Mouse (Mus musculus): ENCODE measurements at regions not wholly inside any gene's neighbourhood (a gene's known extent, or its start where the extent isn't known, plus 50 kb on each side); places are given as distances from the start of the nearest gene placed in this dataset.

DNA sequence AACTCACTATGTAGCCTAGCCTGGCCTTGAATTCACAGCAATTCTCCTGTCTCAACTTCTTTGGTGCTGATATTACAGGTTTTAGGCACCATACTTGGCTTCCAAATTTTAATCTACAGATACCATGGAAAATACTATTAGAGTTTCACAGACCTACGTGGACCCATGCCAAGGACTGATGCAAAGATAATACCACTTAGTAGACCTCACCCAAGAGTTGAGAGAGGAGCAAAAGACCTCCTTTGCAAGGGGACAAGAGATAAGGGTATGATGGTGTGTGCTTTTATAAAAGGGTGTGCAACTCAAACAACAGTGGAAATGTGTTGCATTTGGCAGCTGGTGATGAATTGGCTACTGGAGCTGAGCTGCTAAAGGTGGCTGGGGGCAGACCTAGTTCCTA is 358.6 kb upstream of the Diaph2 start:
- ATAC-seq (ENCODE audit: insufficient number of reproducible peaks, low FRiP score, low TSS enrichment), result no peak

DNA sequence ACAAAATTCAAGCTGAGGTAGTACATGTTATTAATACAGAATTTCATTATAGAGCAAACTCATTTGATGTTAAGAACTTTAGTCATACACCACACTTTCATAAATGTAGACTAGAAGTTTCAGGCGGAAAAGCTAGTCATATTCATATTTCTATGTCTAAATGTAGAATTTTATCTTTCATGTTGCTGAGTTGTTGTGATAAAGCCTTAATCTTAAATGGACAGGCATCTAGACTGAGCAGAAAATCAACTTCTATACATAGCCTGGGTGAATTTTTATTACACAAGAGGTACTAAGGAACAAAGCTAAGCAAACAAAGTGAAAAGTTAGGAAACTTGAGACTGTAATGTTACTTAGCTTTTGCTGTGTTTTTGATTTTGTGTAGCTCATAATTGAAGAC is 341.8 kb upstream of the Diaph2 start:
- ATAC-seq (ENCODE audit: insufficient number of reproducible peaks, low FRiP score, low TSS enrichment), result no peak

DNA sequence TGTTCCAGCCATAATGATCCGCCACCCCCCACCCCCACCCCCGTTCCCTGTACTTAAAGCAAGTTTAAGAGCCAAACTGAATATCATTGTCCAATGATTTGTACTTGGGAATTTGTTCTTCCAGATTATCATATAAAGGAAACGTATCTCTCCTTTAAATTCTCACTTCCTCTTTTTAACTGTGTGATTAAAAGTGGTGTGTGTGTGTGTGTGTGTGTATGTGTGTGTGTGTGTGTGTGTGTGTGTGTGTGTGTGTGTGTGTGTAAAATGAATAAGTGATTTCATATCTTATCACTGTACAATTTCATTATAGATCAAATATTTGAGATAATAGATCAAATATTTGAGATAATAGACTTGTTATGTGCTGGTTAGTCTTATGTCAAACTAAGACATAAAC is 339.5 kb upstream of the Diaph2 start:
- ATAC-seq (ENCODE audit: insufficient number of reproducible peaks, low FRiP score, low TSS enrichment), result no peak

DNA sequence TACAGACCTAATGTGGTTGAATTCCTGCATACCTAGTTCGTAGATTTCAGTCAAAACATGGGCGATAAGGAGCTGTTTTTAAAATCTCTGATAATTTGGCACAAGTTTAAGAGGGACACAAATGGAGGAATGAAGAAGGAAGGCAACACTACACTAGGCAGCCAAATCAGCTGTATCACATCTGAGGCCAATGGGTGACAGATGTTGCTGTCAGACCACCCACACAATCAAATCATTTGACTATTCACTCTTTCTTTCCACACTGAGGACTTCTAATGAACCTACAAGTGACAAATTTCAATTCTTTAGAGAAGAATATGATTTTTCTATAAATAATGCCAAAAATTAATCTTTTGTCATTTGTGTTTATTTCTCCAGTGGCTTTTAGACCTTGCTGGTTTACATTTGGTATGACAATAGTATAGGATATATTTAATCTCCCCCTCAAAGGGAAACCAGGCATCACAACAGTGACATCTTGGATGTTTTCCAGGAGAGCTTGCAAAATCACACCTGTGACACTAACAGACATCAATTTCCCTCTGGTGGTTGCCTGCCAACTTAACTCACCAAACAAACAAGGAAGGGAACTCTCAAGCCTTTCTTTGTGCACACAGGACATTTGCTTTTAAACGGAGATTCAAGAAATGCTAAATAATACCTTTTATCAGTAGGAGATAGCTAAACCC is 336.5 kb upstream of the Diaph2 start:
- ATAC-seq (ENCODE audit: insufficient number of reproducible peaks, low FRiP score, low TSS enrichment), result peak; percentile 27; the same call in 1 of the 2 replicates

DNA sequence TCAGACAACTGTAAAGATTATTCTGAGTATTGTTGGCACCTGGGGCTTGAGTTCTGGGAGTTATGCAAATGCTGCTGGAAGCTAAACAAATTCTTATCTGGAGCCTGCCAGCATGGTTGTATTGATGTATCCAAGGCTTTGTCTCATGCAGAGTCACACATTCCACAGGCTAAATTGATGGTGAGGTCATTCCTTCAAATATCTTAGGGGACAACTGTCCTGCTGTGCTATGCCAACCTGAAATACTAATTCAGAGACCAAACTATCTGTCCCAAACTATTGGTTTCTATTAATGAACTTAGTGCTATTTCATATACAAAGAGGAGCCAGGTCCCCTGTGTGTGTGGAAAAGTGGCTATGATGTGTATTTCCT is 335.9 kb upstream of the Diaph2 start:
- ATAC-seq (ENCODE audit: insufficient number of reproducible peaks, low FRiP score, low TSS enrichment), result peak; percentile 47

DNA sequence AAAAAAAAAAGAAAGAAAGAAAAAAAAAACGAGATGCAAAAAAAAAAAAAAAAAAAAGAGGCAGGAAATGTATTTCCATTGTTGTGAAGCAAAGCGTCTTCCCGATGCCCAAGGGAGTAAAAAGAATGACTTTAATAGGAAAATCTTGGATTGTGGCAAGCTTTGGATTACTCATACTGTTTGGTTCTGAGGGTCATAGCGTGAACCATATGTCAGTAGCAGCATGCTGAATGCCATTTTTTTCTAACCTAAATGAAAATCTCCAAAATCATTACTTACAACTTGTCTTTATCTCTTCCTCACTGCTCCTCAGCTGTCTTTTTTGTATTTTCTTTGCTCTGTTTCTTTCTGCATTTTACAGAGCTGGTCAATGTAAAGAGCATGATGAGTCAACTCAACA is 334.2 kb upstream of the Diaph2 start:
- peak; percentile 73 for ATAC-seq (ENCODE audit: insufficient number of reproducible peaks, low FRiP score, low TSS enrichment)

DNA sequence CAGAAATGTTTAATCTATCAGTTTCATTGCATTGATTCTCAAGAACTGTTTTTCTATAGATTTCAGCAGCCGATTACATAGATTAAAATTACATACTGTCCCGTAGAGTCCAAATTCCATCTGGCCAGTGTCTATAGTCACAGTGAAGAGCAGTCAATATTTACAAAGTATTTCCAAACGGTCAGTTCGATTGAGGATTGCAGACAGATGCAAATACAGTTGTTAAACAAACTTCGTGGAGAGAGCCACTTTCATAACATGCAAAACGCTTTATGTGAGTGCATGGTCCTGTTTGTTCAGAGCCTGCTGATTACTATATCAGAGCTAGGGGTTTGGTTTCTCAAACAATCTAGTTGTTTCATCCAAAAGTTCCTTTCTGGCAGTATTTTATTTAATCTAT is 301.0 kb upstream of the Diaph2 start:
- ATAC-seq (ENCODE audit: insufficient number of reproducible peaks, low FRiP score, low TSS enrichment), result no peak

DNA sequence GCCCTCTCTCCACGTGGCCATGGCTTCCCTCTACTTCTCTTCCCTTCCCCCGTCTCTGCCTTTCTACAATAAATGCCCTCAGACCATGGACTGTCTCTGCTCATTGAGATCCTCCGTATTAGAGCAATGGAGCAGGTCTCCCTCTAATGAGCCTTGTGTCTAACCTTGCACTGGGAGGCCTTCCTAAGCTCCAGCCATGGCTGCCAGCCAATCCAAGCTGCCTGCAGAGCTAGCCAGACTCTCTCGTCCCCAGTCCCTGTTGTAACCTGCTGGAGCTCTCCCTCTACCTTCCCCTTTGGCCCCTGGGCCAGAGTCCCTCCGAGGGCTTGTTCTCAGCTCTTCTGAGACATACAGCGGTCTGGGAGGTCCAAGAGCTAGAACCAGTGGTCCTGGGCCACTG is 273.3 kb upstream of the Diaph2 start:
- 0 out of 2 replicates have a peak, but pooled peaks have one; percentile 58 for ATAC-seq (ENCODE audit: insufficient number of reproducible peaks, low FRiP score, low TSS enrichment)

DNA sequence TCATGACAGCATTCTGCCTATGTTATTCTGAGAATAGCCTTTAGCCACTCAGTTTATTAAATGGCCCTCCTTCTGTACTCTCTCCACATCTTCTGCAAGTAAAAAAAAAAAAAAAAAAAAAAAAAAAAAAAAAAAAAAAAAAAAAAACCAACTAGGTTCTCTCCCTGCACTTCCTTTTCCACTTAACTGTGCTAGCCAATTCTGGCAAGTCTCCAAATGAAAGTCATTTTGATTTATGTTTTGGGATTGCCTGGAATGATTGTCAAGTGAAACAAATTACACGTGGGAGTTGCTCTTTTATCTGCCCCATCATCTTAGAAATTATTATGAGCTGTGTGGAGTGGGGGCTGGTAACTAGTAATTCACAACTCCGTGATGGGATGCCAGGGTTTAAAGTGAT is 255.0 kb upstream of the Diaph2 start:
- no peak for ATAC-seq (ENCODE audit: insufficient number of reproducible peaks, low FRiP score, low TSS enrichment)

Data from cerebellum, adult (tissue).